Mouse (Mus musculus) limb, embryonic 13.5 days (tissue): ENCODE data around the gene Vangl1. TPM values are rescaled to one million over a fixed set of nuclear protein-coding genes. Genes with fewer than 3 reads are reported as not detected.

ENCODE experiments used
- ATAC-seq: fragments of 200-750 bp; cut with Nextera tagmentation; 2 replicates; pipeline ENCODE4 v1.8.0; 2017; ENCODE audit warnings: low read depth, moderate number of reproducible peaks, moderate TSS enrichment; ENCODE audit not compliant: low FRiP score
- H3K27ac ChIP-seq: fragments of 300-500 bp; sonication (generic); 2 replicates; pipeline ENCODE4 v1.5.1; 2015; ENCODE audit warnings: inconsistent platforms, mild to moderate bottlenecking, moderate library complexity
- H3K27me3 ChIP-seq: fragments of 300-500 bp; sonication (generic); 2 replicates; pipeline ENCODE4 v1.6.1; 2015; ENCODE audit warnings: mild to moderate bottlenecking, inconsistent platforms
- H3K36me3 ChIP-seq: fragments of 300-500 bp; sonication (generic); 2 replicates; pipeline ENCODE4 v1.6.1; 2015; ENCODE audit warnings: inconsistent platforms, mild to moderate bottlenecking, moderate library complexity
- H3K4me1 ChIP-seq: fragments of 300-500 bp; sonication (generic); 2 replicates; pipeline ENCODE4 v1.6.1; 2015; ENCODE audit warnings: inconsistent platforms
- H3K4me2 ChIP-seq: fragments of 300-500 bp; sonication (generic); replicated peaks from 2 replicates; pipeline ENCODE4 v1.6.1; 2015; ENCODE audit warnings: inconsistent platforms, mild to moderate bottlenecking, moderate library complexity
- H3K4me3 ChIP-seq: fragments of 300-500 bp; sonication (generic); 2 replicates; pipeline ENCODE4 v1.5.1; 2015; ENCODE audit warnings: moderate library complexity, mild to moderate bottlenecking, inconsistent platforms
- H3K9ac ChIP-seq: fragments of 300-500 bp; sonication (generic); 2 replicates; pipeline ENCODE4 v1.6.1; 2015; ENCODE audit warnings: mild to moderate bottlenecking, inconsistent platforms
- H3K9me3 ChIP-seq: fragments of 300-500 bp; sonication (generic); 2 replicates; pipeline ENCODE4 v1.6.1; 2016; ENCODE audit warnings: inconsistent platforms
- WGBS: fragments of 180-500 bp; shearing (Covaris S2); methylation state at CpG from one replicate; pipeline ENCODE4 v1.1.7; 2015; 5-methylcytosine and 5-hydroxymethylcytosine counted together
- polyA plus RNA-seq: library from polyadenylated mRNA; unstranded; fragments of >200 nt; fragmentation: Nextera tagmentation; extraction: Ambion mirVana; gene quantifications from 2 replicates; pipeline ENCODE4 v1.2.1, GENCODE M21; 2015

Gene Vangl1
- polyA plus RNA-seq, 1 experiment from 2014 or later = 19.8 TPM

DNA sequence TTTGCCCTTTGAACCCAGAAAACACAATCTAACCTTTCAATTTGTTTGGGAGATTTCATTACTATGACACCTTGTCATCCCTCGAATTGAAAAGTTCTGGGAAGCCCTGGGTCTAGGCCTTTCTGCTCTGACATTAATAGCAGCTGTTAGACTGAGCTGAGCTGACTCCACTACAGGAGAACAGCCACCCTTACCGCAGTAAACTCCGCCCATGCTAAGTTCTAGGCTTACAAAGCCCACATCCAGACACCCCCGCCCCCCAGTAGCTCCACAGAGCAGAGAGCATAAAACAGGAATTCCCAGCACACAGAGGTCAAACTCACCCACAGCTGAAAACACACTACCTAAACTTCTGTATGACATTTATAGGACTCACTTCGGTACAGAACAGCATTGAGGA is 19.8 kb downstream of the Vangl1 start:
- ATAC-seq = peak; percentile 77
- peaks cover 47% of the 10 kb centered on the region for H3K4me1 ChIP-seq
- H3K9ac ChIP-seq = no peak overlapping the region
- H3K9me3 ChIP-seq = peaks cover 6% of the 10 kb centered on the region; the same call in 1 of the 2 replicates
- no peak overlapping the region for H3K27ac ChIP-seq
- 25% methylated on average over 5 of the region's 5 CpGs for WGBS
- no peak overlapping the region for H3K4me3 ChIP-seq
- H3K4me2 ChIP-seq = no peak overlapping the region
- H3K27me3 ChIP-seq = no peaks in the 10 kb centered on the region
- H3K36me3 ChIP-seq = peaks cover 44% of the 10 kb centered on the region

GRCm38 (mm10) chr3:102182601-102183000 is 21.9 kb downstream of the Vangl1 start:
- Histone ChIP-seq H3K4me3 (no peak overlapping the region), H3K4me1 (peaks cover 37% of the 10 kb centered on the region), H3K9me3 (peaks cover 6% of the 10 kb centered on the region; the same call in 1 of the 2 replicates), H3K9ac (no peak overlapping the region), H3K27me3 (no peaks in the 10 kb centered on the region), H3K4me2 (no peak overlapping the region), H3K27ac (no peak overlapping the region), H3K36me3 (peaks cover 44% of the 10 kb centered on the region)
- 83% methylated on average over 2 of the region's 2 CpGs for WGBS
- no peak for ATAC-seq

DNA sequence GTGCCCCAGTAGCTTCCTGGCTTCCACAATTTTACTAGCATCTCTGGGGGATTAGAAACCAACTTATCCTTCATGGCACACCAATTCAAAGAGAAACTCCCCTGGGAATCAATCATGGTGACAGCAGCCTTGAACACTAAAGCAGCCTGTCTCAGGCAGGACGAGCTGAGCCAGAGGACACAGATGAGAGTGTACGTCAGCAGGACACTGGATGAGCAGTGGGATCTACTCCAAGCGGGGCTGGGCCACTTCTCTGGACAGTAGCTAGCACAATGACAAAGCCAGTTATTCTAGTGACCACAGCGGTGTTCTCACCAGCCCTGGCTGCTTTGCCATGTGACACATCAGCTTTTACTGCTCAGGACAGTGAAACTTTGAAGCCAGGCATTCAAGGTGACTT is 23.3 kb downstream of the Vangl1 start:
- peaks cover 35% of the 10 kb centered on the region for H3K36me3 ChIP-seq
- ATAC-seq = no peak
- WGBS = 85% methylated on average over 4 of the region's 4 CpGs

DNA sequence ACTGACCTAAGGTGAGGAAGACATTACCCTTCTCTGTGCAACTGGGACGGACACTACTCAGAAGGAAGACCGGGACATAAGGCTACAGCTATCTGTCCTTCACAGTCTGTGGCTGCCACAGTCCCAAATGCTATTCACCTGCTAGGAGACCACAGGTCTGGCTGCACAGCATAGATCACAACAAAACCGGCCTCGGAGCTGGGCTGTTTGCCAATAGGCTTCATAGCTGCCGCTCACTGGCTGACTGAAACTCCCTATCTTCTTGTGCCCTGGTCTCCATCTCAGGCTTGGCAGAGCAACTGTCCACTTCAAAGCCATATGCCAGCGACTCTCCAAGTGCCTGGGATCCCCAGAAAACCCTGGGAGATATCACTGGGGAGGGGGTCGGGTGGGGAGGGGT is 23.7 kb downstream of the Vangl1 start:
- WGBS = 80% methylated on average over 7 of the region's 7 CpGs
- no peak overlapping the region for H3K4me2 ChIP-seq
- no peak for ATAC-seq
- no peaks in the 10 kb centered on the region for H3K9me3 ChIP-seq
- peaks cover 31% of the 10 kb centered on the region for H3K36me3 ChIP-seq
- no peaks in the 10 kb centered on the region for H3K27me3 ChIP-seq
- H3K27ac ChIP-seq = no peak overlapping the region
- H3K9ac ChIP-seq = no peak overlapping the region
- H3K4me3 ChIP-seq = no peak overlapping the region
- H3K4me1 ChIP-seq = peaks cover 51% of the 10 kb centered on the region

More for the DNA sequence above, 23.3 kb downstream of the Vangl1 start:
- H3K9ac ChIP-seq = no peak overlapping the region
- H3K27me3 ChIP-seq = no peaks in the 10 kb centered on the region
- H3K27ac ChIP-seq = no peak overlapping the region
- H3K4me3 ChIP-seq = no peak overlapping the region
- peaks cover 3% of the 10 kb centered on the region; the same call in 1 of the 2 replicates for H3K9me3 ChIP-seq
- no peak overlapping the region for H3K4me2 ChIP-seq
- peaks cover 46% of the 10 kb centered on the region for H3K4me1 ChIP-seq

GRCm38 (mm10) chr3:102179869-102180268 is 24.6 kb downstream of the Vangl1 start:
- H3K4me3 ChIP-seq = no peak overlapping the region
- no peak overlapping the region for H3K27ac ChIP-seq
- peaks cover 52% of the 10 kb centered on the region for H3K4me1 ChIP-seq
- no peak for ATAC-seq
- H3K27me3 ChIP-seq = no peaks in the 10 kb centered on the region
- no peak overlapping the region for H3K4me2 ChIP-seq
- 73% methylated on average over 4 of the region's 4 CpGs for WGBS
- H3K9ac ChIP-seq = no peak overlapping the region
- H3K36me3 ChIP-seq = peaks cover 31% of the 10 kb centered on the region
- no peaks in the 10 kb centered on the region for H3K9me3 ChIP-seq

GRCm38 (mm10) chr3:102177837-102178615 is 26.5 kb downstream of the Vangl1 start:
- Histone ChIP-seq H3K4me2 (no peak overlapping the region), H3K27me3 (no peaks in the 10 kb centered on the region), H3K36me3 (peaks cover 21% of the 10 kb centered on the region), H3K4me3 (no peak overlapping the region), H3K9ac (no peak overlapping the region), H3K27ac (no peak overlapping the region), H3K4me1 (peaks cover 53% of the 10 kb centered on the region), H3K9me3 (no peaks in the 10 kb centered on the region)
- no peak for ATAC-seq
- WGBS = 90% methylated on average over 12 of the region's 12 CpGs

DNA sequence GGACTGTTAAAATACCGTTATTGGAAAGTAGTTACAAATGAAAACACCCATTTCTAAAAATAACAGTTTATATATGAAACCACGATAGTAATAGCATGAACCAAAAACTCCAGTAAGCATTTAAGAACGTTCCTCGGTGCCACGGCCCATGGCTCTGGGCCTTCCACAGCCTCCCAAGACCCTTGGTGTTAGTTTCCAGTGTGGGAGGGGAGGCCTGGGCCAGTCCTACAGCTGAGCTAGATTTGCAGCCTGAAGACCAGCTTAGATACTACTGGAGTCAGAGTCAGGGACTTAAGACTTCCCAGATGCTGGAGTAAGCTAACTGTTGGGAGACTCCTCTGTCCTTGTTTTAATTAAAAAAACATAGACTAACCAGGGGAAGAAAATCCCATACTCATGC is 28.4 kb downstream of the Vangl1 start:
- Histone ChIP-seq H3K27me3 (no peaks in the 10 kb centered on the region), H3K4me3 (no peak overlapping the region), H3K36me3 (peaks cover 6% of the 10 kb centered on the region; the same call in 1 of the 2 replicates), H3K27ac (peak overlapping the region; percentile 77), H3K4me2 (peak overlapping the region; percentile 17; the same call in 1 of the 2 replicates), H3K4me1 (peaks cover 65% of the 10 kb centered on the region), H3K9me3 (no peaks in the 10 kb centered on the region), H3K9ac (no peak overlapping the region)
- 28% methylated on average over 5 of the region's 5 CpGs for WGBS
- ATAC-seq = peak; percentile 82

DNA sequence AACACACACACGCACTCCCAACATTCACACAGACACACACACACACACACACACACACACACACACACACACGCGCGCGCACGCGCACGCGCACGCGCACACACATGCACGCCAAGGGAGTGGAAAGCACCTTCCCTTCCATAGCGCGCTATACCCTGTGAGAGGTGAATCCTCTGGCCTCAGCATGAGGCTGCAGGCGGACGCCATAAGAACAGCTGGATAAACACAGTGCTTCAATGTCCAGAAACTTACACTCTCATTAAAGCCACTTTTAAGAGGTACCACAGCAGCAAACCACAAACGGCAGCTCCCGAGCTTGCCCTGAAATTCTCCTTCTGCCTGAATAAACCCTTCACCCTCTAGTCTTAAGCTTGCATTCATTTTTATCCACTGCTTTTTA is 28.8 kb downstream of the Vangl1 start:
- Histone ChIP-seq H3K36me3 (peaks cover 6% of the 10 kb centered on the region; the same call in 1 of the 2 replicates), H3K4me1 (peaks cover 62% of the 10 kb centered on the region), H3K4me3 (no peak overlapping the region), H3K4me2 (no peak overlapping the region), H3K9ac (no peak overlapping the region), H3K9me3 (no peaks in the 10 kb centered on the region), H3K27me3 (no peaks in the 10 kb centered on the region), H3K27ac (peak overlapping the region; percentile 77; the same call in 1 of the 2 replicates)
- 71% methylated on average over 18 of the region's 18 CpGs for WGBS
- ATAC-seq = peak; percentile 73

- Histone ChIP-seq H3K4me2 (no peak overlapping the region), H3K4me1 (peaks cover 61% of the 10 kb centered on the region), H3K27ac (no peak overlapping the region), H3K9me3 (no peaks in the 10 kb centered on the region), H3K36me3 (0 out of 2 replicates have a peak, but pooled peaks cover 6% of the 10 kb centered on the region), H3K27me3 (no peaks in the 10 kb centered on the region), H3K4me3 (no peak overlapping the region), H3K9ac (no peak overlapping the region)
- no peak for ATAC-seq
- 75% methylated on average over 8 of the region's 8 CpGs for WGBS
These were observed 30.2 kb downstream of the Vangl1 start for GRCm38 (mm10) chr3:102174118-102174865.

DNA sequence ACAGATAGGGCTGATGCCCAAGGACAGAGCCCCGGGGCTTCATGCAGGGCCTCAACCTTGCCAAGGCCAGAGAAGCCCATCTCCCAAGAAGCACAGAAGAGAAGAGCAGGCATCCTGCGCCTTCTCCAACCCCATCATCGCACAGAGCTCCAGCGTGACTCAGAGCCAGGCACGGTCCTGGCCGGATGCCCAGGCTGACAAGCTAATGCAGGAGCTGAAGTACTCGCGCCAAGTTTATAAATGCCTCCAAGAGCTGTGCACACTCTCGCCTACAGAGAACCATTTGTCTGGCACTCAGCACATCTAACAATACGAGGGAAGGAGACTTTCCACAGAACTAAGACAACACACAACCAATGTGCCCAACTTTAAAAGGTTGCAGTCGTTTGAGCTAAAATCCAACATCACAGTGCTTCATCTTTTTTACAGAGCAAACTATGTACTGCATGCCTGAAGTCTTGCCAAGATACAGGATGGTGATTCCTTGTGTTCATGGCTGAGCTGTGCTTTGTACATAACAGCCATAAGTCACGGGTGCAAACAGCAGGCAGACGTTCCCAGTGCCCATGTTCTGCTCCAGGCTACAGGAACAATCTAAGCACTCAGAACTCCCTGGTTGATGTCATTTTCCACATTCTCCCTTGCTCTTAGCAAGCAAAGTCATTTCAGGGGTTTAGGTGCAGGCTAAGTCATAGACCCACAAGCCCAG is 35.1 kb downstream of the Vangl1 start:
- H3K9ac ChIP-seq = no peak overlapping the region
- 37% methylated on average over 13 of the region's 13 CpGs for WGBS
- H3K4me2 ChIP-seq = peak overlapping the region; percentile 19; the same call in 1 of the 2 replicates
- H3K36me3 ChIP-seq = peaks cover 13% of the 10 kb centered on the region
- no peaks in the 10 kb centered on the region for H3K9me3 ChIP-seq
- H3K27me3 ChIP-seq = no peaks in the 10 kb centered on the region
- no peak overlapping the region for H3K4me3 ChIP-seq
- peak overlapping the region; percentile 74; the same call in 1 of the 2 replicates for H3K27ac ChIP-seq
- ATAC-seq = peak; percentile 86
- peaks cover 53% of the 10 kb centered on the region for H3K4me1 ChIP-seq

DNA sequence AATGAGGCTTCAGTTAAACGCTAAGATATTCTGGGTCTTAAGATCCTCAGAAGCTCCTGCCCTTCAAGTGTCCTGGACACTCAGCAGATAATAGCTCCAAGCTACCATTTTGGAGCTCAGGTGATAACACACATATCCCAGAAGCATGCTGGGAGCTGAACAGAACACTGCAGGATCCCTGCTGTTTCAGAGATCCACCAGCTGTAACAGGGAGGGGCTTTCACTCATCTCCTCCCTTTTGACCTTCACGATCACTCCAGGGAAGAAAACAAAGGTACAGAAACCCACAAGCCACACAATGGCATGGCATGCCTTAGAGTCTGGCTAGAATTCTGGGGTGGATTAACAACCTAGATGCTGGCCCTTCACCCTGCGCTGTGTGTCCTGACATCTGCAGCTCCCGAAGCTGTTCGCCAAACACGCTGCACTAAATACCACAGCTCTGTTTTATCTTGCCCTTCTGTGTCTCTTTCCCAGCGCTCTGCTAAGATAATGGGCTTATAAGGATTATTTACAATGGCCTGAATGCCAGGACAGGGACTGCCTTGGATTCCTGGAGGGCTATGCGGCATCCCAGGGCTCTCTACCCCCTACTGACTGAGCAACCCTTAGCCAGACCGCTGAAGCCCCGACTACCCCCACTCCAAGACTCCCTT is 36.8 kb downstream of the Vangl1 start:
- ATAC-seq = no peak

More for the DNA sequence above, 36.8 kb downstream of the Vangl1 start:
- WGBS = 21% methylated on average over 10 of the region's 10 CpGs
- H3K27me3 ChIP-seq = no peaks in the 10 kb centered on the region
- H3K4me1 ChIP-seq = peaks cover 42% of the 10 kb centered on the region
- H3K4me2 ChIP-seq = no peak overlapping the region
- H3K36me3 ChIP-seq = peaks cover 28% of the 10 kb centered on the region
- no peak overlapping the region for H3K4me3 ChIP-seq
- no peak overlapping the region for H3K9ac ChIP-seq
- no peak overlapping the region for H3K27ac ChIP-seq
- no peaks in the 10 kb centered on the region for H3K9me3 ChIP-seq
